Mouse (Mus musculus): ENCODE results near the gene Apoe.

DNA sequence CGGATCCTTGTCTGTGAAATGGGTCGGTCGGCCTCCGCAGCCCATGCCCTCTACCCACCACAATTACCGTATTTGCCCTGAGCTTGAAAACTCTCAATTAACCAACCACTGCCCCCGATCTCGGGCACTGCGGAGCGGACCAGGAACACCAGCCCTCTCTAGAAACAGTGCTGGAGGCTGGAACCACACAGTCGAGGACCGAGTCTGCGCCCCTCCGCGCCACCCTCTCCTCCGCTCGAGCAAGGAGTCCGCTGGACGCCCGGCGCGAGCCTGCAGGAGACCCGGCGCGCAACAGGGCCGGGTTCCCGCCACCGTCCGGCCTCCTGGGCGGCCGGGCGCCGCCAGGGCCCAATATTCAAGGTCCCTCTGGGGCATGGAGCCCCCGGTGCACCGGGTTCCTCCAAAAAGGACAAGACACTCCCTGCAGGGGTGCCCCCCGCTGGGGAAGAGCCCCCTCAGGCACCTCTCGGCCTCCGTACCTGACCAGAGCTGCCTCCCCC lies 34.5 kb downstream of the Apoe start:
- TF ChIP-seq CTCF (IDR thresholded peaks at IDR 0.05; ENCODE audit: control insufficient read depth, insufficient read depth, insufficient read length) = no peak
- TF ChIP-seq USF1 (IDR thresholded peaks at IDR 0.05; ENCODE audit: low read depth) = no peak
- TF ChIP-seq MAX (IDR thresholded peaks at IDR 0.05) = no peak
- TF ChIP-seq CEBPB (IDR thresholded peaks at IDR 0.05; ENCODE audit: low read depth) = no peak
- no peak for TF ChIP-seq MYOD1 (IDR thresholded peaks at IDR 0.05; ENCODE audit: control insufficient read depth, insufficient read length, low read depth)

All from C2C12 (cell line).